Mouse (Mus musculus): ENCODE measurements around the gene Oprd1. TPM values are rescaled to one million over a fixed set of nuclear protein-coding genes. Genes with fewer than 3 reads are reported as not detected.

Gene Oprd1
- polyA plus RNA-seq, 1 experiment = 0.20 TPM

GRCm38 (mm10) chr4:132065578-132065977, 78.7 kb downstream of the Oprd1 start:
- DNase-seq (ENCODE audit: low read depth, low spot score) = no peak
- 68% methylated on average over 3 of the region's 3 CpGs for WGBS

GRCm38 (mm10) chr4:132064550-132064949, 79.7 kb downstream of the Oprd1 start:
- 38% methylated on average over 5 of the region's 5 CpGs for WGBS
- DNase-seq (ENCODE audit: low read depth, low spot score) = no peak

GRCm38 (mm10) chr4:132062934-132063884, 81.1 kb downstream of the Oprd1 start:
- WGBS = 59% methylated on average over 17 of the region's 17 CpGs
- no peak for DNase-seq (ENCODE audit: low read depth, low spot score)

GRCm38 (mm10) chr4:132062289-132062688, 82.0 kb downstream of the Oprd1 start:
- no peak for DNase-seq (ENCODE audit: low read depth, low spot score)
- 69% methylated on average over 8 of the region's 8 CpGs for WGBS

Other genes with a start within 250 kb of the Oprd1 start
- 6.0 and 6.1 TPM in 2 replicates for gene Tmem200b, start 222.7 kb downstream of the Oprd1 start, polyA plus RNA-seq (2012; rRNA removed)
- gene Gm10300, start 69.8 kb downstream of the Oprd1 start, polyA plus RNA-seq (2012; rRNA removed) = 0.04 and 0.12 TPM in 2 replicates
- 21.6 and 26.1 TPM in 2 replicates for gene Epb41, start 69.2 kb downstream of the Oprd1 start, polyA plus RNA-seq (2012; rRNA removed)
- 17.8 and 21.1 TPM in 2 replicates for gene Ythdf2, start 67.8 kb upstream of the Oprd1 start, polyA plus RNA-seq (2012; rRNA removed)
- 11.7 and 15.8 TPM in 2 replicates for gene Gmeb1, start 117.1 kb upstream of the Oprd1 start, polyA plus RNA-seq (2012; rRNA removed)
- gene Taf12, start 129.9 kb upstream of the Oprd1 start, polyA plus RNA-seq (2012; rRNA removed) = 12.7 and 13.5 TPM in 2 replicates
- gene Rab42, start 158.9 kb upstream of the Oprd1 start, polyA plus RNA-seq (2012; rRNA removed) = 0.88 and 0.89 TPM in 2 replicates
- gene Trnau1ap, start 185.1 kb upstream of the Oprd1 start, polyA plus RNA-seq (2012; rRNA removed) = 13.5 and 19.6 TPM in 2 replicates
- gene Rcc1, start 209.1 kb upstream of the Oprd1 start, polyA plus RNA-seq (2012; rRNA removed) = 24.6 and 27.8 TPM in 2 replicates

Data from large intestine, adult 2 months (tissue).